Mouse (Mus musculus) megakaryocyte, adult 5-6 weeks (primary cell): ENCODE data around the gene Pcdh20. TPM values are rescaled to one million over a fixed set of nuclear protein-coding genes. Genes with fewer than 3 reads are reported as not detected.

Experiments used
- ATAC-seq: 2 replicates; pipeline ENCODE4 v1.8.0; 2016; ENCODE audit warnings: mild to moderate bottlenecking, inconsistent platforms; ENCODE audit not compliant: poor library complexity, severe bottlenecking
- total RNA-seq, 2 experiments: library from RNA; stranded (forward) in 1 of 2; stranded (reverse) in 1 of 2; fragments of 153-499, 151-499 nt in 1 of 2; fragments of 221-1000, 200-1000 nt in 1 of 2; gene quantifications; 2 replicates each; pipeline versions ENCODE4 v1.2.3 to v1.2.4; 2015 to 2017

Pcdh20 gene
- total RNA-seq (2015) (not detected in 2 replicates), total RNA-seq (2017) (not detected in 2 replicates)

DNA sequence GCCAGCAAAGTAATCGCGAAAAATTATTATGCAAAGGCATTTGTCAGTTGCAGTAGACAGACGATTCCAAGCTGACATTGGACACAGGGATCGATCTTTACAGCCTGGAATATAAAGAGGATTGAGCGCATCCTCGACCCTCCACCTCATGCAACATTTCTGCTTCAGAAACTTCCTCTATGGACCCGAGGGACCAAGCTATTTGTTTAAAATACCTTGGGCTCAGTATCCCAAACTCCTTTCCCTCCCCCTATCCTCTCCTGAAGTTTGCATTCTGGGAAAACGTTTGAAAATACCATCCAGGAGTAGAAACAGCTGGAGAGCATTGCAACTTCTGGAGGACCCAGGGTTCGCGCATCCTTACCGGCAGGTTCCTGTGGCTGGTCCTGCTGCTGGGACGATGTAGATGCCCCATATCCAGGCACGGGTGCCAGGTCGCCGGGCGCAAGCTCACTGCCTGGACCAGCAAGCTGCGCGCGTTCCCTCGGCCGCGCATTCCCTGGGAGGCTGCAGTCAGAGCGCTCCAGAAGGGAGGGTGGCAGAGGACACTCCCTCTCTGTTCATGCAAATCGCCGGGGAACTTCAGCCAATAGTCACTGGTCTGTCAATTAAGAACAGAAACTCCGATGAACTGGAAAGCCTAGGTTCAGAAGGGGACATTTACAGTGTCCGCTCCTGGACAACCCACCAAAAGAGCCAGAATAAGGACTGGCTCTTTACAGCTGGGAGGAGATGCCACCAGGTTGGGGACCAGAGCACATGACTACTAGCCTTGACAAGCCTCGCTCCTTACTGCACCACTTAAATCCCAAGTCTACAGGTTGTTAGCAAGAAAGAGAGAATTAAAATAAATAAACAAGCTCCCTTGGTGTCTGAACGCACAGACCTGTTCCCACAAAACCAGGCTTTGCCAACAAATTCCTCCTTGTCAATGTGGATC, at the start of gene Pcdh20:
Pcdh20 (minus strand) TSS at position 902 of the 940 bp plus-strand sequence.
- ATAC-seq, result no peak

DNA sequence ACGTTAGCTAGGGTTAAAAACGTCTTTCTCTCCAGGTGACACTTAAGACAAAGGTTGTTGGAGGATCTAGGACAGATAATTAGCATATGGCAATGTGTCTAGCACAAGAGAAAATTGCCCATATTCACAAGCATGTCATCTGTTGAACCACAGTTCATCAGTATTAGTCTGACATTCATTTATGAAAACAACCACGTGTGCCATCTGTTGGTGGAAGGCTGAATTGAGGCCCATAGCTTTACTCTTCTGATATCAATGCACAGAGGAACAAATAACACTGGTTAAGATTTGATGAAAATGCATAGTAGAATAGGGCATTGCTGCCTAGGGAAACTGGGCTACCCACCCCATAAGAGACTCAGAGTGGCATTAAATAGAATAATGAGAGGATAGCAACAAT, 8.7 kb upstream of the Pcdh20 start:
- no peak for ATAC-seq

DNA sequence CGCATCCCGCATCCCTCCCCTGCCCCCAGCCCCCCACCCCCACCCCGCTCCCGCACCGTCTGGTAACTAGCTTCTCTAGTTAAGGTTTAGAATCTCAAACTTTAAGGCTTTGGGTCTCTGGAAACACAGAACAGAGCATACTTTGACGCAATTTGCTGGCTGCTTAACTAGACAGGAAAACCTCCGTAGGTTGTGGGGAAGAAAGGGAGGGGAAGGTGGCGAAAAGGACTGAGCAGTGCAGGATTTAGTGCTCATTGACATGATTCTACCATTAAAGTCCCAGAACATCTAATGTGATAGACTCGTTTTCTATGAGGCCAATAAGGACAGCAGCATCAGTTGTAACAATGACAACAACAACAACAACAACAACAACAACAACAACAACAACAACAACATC, 1.2 kb downstream of the Pcdh20 start:
- no peak for ATAC-seq

DNA sequence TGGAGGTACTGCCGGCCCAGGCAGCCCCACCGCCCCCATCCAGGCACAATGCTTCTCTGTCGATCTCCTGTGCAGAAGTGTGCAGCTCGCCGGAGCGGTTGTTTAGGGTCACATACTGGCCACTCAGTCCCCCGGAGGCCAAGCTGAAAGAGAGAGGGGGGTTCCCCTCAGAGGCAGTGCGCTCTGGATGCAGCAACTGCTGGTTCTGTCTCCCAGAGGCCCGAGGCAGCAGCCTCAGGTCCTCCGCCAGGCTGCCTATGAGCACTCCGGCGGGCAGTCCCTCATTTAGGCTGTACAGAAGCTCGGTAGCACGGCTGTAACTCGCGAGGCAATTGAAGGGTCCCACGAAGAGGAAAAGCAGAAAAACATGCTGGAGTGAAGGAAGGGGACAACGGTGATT, 1.8 kb downstream of the Pcdh20 start:
- ATAC-seq, result no peak

DNA sequence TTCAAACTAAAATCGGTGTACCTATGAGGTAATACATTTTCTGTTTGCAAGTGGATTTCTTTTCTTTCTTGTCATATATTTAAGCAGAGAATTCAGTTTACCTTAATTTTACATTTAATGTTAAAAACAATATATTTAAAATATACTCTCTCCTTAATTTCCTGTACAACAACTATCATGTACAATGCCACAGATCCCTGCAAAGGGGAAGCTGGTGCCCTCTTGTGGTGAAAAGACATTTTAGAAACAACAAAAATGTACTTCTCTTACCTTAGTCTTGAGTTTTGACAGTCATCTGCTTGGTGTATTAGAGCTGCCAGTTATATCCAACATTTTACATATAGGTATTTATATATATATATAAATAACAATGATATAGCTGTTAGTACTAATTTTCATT, 4.8 kb downstream of the Pcdh20 start:
- ATAC-seq, result no peak

DNA sequence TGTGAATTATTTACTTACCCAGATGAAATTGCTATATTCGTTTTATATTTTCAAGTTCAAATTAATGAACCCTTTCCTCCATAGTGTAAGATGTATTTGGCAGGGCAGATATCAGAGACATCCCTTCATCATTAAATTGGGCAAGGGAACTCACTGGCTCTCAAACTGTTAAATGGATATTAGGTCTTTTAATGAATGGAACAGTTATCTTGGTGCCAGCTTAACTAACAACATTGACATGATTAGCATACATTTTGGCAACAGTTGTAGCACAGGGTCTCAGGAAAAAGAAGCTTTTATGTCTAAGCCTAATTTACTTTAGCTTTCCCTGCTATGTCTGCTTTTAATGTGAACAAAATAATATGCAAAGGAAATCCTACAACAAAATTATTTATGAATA, 6.8 kb downstream of the Pcdh20 start:
- ATAC-seq, result no peak

DNA sequence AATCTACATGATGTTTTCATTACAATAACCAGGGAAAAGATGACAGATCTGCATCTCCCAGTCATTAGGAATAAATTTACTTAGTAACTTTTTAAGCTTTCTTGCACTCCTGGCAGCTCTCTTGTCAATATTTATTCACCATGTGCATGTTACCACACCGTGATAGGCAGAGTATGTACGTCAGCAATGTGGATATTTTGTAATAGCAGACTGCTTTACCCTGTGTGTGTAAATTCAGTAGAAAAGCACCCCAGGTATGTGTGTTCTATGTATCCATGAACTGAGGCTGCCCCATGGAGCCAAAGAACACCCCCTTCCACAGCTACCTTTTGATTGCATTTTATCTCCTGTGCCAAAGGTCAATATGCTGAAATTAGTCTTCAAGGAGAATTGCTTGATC, 7.8 kb downstream of the Pcdh20 start:
- no peak for ATAC-seq

DNA sequence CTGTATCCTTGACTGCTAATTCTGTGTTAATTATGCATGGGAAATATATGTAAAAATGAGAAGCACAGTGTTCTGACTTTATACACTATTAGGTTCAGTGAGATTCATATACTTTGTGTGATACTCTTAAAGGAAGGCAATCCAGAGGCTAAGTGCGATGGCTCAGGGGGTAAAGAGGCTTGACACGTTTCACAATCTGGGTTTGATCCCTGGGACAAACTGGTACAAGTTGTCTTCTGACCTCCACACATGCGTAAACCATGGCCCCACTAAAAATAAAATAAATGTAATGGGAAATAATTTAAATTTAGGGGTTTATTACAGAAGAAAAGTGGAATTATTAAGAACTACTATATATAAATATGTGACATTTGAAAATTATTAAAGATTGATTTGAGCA, 8.3 kb downstream of the Pcdh20 start:
- ATAC-seq, result no peak

DNA sequence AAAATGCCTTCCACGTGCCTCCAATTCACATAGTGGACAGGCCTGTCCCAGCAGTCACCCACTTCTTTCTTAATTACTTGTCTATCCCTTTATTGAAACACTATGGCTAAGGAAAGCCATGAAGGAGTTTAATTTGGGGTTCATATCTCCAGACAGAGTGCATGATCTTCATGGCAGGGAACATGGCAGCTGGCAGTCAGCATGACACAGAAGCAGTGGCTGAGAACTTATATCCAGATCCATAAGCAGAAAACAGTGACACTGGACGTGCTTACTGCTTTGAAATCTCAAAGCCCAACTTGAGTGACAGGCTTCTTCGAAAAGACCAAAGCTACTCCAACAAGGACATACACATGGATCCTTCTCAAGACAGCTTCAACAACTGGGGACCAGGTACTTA, 10.5 kb downstream of the Pcdh20 start:
- no peak for ATAC-seq

DNA sequence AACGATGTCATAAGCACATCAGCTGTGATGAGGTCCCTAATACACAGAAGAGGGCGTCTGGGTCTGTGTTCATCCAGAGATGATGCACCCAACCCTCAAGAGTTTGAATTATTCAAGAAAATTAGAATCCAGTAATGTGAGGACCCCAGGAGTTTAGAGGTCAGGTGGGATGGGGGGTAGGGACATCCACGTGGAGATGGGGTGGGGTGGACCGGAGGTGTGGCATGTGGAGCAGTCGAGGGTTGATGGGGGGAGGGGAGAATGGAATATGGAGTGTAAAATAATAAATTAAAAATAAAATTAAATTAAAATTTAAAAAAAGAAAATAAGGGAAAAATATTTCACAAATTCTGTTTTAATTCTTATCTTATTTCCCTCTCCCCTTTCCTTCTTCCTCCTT, 27.9 kb downstream of the Pcdh20 start:
- no peak for ATAC-seq

DNA sequence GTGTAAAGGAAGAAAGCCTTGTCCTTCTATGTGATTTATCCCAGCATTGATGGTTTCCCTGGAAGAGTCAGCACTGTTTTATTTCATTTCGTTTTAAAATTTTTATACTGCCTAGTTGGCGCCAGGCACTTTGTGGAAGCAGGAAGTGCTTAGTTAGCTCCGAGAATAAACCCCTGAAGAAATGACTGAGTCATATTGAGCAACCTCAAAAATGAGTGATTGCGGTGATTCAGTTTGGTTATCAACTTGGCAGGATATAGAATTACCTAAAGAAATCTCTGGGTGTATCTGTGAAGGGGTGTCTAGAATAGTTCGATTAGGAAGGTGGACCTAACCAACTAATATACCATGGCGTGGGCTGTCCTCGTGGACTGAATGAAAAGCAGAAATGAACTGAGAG, 41.8 kb downstream of the Pcdh20 start:
- no peak for ATAC-seq

DNA sequence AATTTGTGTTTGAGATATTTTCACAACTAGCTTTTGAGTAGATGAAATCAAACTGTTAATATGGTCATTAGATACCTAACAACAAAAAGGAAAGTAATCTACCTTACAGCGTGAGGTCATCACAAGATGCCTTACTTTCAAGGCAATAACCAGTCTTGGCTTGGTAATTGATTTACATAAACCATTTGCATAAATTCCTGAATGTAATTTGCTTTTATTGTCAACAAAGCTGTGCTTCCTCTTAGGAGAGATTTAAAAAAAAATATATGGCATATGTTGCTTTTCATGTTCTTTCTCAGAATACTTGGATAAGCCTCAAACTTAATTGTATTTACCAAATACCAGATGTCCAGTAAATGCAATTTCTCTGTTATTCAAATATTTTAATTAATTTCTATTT, 43.8 kb downstream of the Pcdh20 start:
- ATAC-seq, result no peak
